Comparison of ENCODE assay signal across 7 mouse cellular contexts in the genomic region with DNA sequence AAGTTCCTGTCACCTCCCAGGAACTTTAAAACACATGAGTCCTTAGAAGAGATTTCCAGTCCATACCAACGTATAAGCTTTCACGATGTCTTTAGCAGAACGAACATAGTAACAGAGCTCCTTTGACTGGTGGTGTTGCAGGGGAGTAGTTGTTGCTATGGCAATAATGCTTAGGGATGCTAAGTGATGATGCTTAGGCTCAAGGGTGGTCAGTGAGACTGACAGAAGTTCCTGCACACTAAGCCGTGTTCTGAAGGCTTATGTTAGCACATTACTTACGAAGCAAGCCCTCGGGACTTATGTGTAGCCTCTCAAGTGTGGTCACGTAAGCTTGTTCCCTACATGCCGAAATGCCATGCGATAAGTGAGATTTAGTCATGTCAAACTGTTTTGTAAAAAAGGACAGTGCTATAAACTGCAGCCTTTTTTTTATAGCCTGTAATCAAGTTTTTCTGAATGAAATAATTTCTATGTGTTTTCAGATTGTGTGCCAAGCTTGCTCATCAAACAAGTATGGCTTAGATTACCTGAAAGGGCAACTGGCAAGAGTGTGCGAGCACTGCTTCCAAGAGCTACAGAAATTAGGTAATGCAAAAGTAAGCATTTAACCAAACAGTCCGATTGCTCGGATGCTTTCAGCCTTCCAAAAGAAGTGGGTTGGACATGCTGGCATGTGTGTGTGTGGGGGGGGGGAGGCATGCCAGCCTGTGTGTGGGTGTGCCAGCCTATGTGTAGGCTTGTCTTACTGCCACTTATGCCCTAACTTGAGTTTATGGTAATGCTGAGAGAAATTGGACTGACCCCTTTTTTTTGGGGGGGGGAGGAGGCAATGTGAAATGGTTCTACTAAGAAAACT.
"Had no signal": no experiment of that assay in that cellular context is flagged by ENCODE, and none has a peak within 500 bp of the region (broad histone marks: within the 10 kb centered on the region; RNA-seq: fewer than 3 reads in every experiment).

No protein-coding gene starts in this region.

- DNase-seq: kidney, adult 2 months; kidney, postnatal 25 days; lung, adult 2 months; lung, postnatal 36 days; midbrain, embryonic 14.5 days; spleen, adult 18-20 months; thymus, postnatal 4 days had no signal
